Mouse (Mus musculus): ENCODE measurements around the gene Synj2bp. TPM values are rescaled to one million over a fixed set of nuclear protein-coding genes. Genes with fewer than 3 reads are reported as not detected.

Synj2bp gene
- polyA plus RNA-seq (2015; fragmentation: Nextera tagmentation; extraction: Ambion mirVana) = 18.8 and 21.1 TPM in 2 replicates

DNA sequence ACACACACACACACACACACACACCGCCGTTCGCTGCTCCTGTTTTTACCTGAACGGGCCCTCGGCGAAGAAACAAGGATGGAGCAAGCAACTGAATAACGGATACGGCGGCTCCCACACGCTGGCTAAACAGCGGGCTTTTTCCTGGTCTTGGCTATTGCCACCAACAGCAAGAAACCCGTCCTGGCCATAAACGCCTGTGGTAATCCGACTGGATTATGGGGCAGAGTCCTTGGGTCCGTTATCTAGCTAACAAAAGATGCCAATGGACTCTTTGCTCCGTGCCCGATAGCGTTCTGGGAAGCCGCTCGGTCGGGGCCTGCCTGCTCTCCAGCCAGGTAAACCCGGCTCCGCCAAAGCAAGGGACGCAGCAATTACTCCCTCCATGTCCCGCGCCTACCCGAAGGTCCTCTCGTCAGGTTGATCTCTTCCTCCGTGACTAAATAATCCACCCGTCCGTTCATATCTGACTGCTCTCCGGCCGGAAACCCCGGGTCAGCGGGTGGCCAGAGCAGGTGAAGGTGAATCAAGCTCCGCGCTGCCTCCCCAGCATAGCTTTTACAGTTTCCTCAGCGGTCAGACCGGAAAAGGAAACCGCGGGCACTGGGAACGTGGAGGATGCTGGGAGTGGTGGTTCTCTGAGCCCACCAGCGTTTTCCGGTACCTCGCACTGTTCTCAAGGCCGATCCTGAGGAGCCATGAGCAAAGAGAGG lies at the start of gene Synj2bp, which contains the start of gene Gm20498:
Gene Synj2bp, minus strand, starts transcription at position 596 of the 713 bp plus-strand sequence.
Gene Gm20498, minus strand, starts transcription at position 590 of the 713 bp plus-strand sequence.

DNA sequence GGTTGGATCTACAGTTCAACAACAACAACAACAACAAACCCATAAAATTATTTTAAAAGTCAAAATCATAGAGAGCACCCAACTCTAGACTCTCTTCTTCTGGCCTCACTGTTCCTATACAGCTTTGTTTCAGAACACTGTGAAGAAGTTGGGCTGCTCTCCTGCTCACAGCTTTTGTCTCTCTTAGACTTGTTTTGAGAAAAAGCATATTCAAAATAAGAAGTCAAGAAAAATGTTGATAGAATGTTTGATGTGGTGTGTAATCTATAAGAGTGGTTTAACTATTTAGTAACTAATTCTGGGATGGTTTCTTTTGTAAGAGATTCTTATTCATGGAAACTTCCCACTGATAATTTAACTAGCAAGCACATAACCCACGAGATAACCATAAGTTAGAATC lies 35.7 kb upstream of the Synj2bp start, which contains the start of gene Adam21:
Gene Adam21, minus strand, starts transcription at position 101 of the 400 bp plus-strand sequence.

DNA sequence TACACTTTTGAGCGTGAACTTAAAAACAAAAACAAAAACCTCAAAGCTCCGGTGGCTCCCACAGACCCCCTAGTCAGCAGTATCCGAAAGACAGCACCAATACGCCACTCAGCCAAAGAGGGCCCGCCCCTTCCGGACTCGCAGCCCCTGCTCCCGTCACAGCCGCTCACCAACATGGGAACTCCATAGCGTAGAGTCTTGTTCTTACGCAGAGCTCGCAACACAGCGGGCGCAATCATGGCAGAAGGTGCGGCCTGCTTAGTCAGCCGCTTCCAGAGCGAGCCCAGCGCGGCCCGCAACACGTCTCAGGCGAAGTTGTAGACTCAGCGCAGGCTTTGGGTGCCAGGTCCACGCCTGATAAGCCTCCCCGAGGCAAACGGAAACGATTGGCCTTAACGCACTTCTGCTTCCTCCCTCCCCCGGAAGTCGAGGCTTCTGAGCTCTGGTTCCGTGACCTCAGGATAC lies 48.0 kb downstream of the Synj2bp start, which contains the start of gene Cox16:
Gene Cox16, minus strand, starts transcription at position 401 of the 465 bp plus-strand sequence.

Other genes with a start within 250 kb of the Synj2bp start
- 8.2 and 9.0 TPM in 2 replicates for gene Slc8a3, start 199.7 kb downstream of the Synj2bp start, polyA plus RNA-seq (2015; fragmentation: Nextera tagmentation; extraction: Ambion mirVana)
- 0.08 and 0.13 TPM in 2 replicates for gene Gm4787, start 153.4 kb downstream of the Synj2bp start, polyA plus RNA-seq (2015; fragmentation: Nextera tagmentation; extraction: Ambion mirVana)
- 0.14 and 0.26 TPM in 2 replicates for gene Adam4, start 111.0 kb downstream of the Synj2bp start, polyA plus RNA-seq (2015; fragmentation: Nextera tagmentation; extraction: Ambion mirVana)
- 186 and 192 TPM in 2 replicates for gene Cox16, start 47.8 kb downstream of the Synj2bp start, polyA plus RNA-seq (2015; fragmentation: Nextera tagmentation; extraction: Ambion mirVana)
- gene Gm20498, start within 50 bp of the Synj2bp start, polyA plus RNA-seq (2015; fragmentation: Nextera tagmentation; extraction: Ambion mirVana) = 21.6 TPM in 2 replicates
- 0.06 TPM in 1 of 2 replicates, not detected in the other for gene Adam21, start 35.6 kb upstream of the Synj2bp start, polyA plus RNA-seq (2015; fragmentation: Nextera tagmentation; extraction: Ambion mirVana)
- gene Med6, start 62.1 kb upstream of the Synj2bp start, polyA plus RNA-seq (2015; fragmentation: Nextera tagmentation; extraction: Ambion mirVana) = 33.4 and 33.6 TPM in 2 replicates
- 19.7 and 21.2 TPM in 2 replicates for gene Ttc9, start 98.3 kb upstream of the Synj2bp start, polyA plus RNA-seq (2015; fragmentation: Nextera tagmentation; extraction: Ambion mirVana)
- gene Map3k9, start 248.3 kb upstream of the Synj2bp start, polyA plus RNA-seq (2015; fragmentation: Nextera tagmentation; extraction: Ambion mirVana) = 0.11 and 0.12 TPM in 2 replicates

All from skeletal muscle tissue, postnatal 0 days (tissue).